ENCODE assay signal across 8 mouse cellular contexts in the genomic region with DNA sequence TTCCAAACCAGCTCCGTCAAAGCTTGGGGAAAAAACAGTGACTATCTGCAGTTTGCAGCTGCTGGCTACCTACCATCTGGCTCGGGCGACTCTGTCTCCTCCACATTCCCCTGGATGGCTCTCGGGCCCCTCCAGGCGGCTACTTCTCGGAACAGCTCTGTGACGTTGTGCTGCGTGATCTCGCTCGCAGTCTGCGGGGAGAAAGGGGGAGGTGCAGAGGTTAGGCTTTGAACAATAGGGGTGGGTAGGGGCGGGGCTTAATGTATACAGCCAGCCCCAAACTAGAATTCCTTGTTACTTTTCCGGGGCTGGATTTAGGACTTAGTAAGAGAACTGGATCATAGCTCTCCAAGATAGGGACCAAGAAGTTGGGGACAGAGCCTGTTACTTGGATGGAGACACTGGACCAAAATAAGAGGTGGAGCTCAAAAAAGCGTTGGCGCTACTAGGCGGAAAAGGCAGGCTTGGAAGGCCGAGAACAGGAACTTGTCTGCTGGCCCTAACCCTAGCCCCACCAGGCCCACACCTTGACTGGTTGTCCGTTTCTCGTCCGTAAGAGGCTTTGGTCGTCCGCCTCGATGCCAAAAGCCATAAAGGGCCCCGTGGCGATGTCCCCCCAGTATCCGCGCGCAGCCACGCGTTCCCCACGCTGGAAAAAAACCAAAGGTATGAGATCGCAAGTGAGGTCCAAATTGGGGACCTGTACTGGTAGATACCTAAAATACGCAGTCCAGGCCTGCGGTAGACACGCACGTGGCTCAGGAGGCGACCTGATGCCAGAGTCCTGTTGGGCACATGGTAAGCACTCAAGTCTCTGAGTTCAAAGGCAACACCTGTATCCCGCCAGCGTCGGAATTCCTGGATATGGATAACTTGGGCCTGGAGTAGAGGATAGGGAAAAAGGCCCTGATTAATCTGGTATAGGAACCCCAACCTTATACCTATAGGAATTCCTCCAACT. TPM values are rescaled to one million over a fixed set of nuclear protein-coding genes. Genes with fewer than 3 reads are reported as not detected.
DNase-seq lines count a peak whose midpoint lies in the region; ATAC-seq and TF ChIP-seq lines count a peak whose summit lies in the region.

No protein-coding gene starts in this region.

- H3K9ac ChIP-seq in heart, embryonic 12.5 days: peak overlapping the region; percentile 62
- peak overlapping the region; percentile 69 for H3K9ac ChIP-seq in kidney, embryonic 16.5 days (replicated peaks; ENCODE audit: low read length)
- H3K9ac ChIP-seq in liver, embryonic 15.5 days: peak overlapping the region; percentile 27; the same call in 1 of the 2 replicates
- peak overlapping the region; percentile 46 for H3K9ac ChIP-seq in neural tube, embryonic 11.5 days (ENCODE audit: low read length)

- TF ChIP-seq CTCF in brain, embryonic 14.5 days (IDR thresholded peaks at IDR 0.05; ENCODE audit: borderline replicate concordance, extremely low read depth, insufficient read depth, insufficient read length): peak; percentile 83
- peak; percentile 43; the same call in 1 of the 2 replicates for TF ChIP-seq CTCF in testis, adult 2 months (IDR thresholded peaks at IDR 0.05; ENCODE audit: control insufficient read depth, insufficient read depth, insufficient replicate concordance, low read depth, low read length)

- no peaks in the 10 kb centered on the region for H3K9me3 ChIP-seq in erythroblast, embryonic 14.5 days (ENCODE audit: control insufficient read depth, low read length)
- H3K9me3 ChIP-seq in heart, embryonic 12.5 days (replicated peaks): no peaks in the 10 kb centered on the region
- no peaks in the 10 kb centered on the region for H3K9me3 ChIP-seq in kidney, embryonic 16.5 days (ENCODE audit: low read length)
- H3K9me3 ChIP-seq in liver, embryonic 15.5 days (replicated peaks): no peaks in the 10 kb centered on the region
- H3K9me3 ChIP-seq in neural tube, embryonic 11.5 days (ENCODE audit: control insufficient read depth, low read length): no peaks in the 10 kb centered on the region

- peak; percentile 86 for ATAC-seq in heart, embryonic 12.5 days (ENCODE audit: insufficient number of reproducible peaks, low FRiP score)
- ATAC-seq in kidney, embryonic 16.5 days (ENCODE audit: low FRiP score, low TSS enrichment): peak; percentile 92
- ATAC-seq in liver, embryonic 15.5 days (ENCODE audit: insufficient read depth): peak; percentile 83
- ATAC-seq in neural tube, embryonic 11.5 days (ENCODE audit: insufficient read depth, low FRiP score, low TSS enrichment): peak; percentile 90

- peaks cover 23% of the 10 kb centered on the region for H3K4me1 ChIP-seq in erythroblast, embryonic 14.5 days (ENCODE audit: control insufficient read depth)
- peaks cover 26% of the 10 kb centered on the region for H3K4me1 ChIP-seq in heart, embryonic 12.5 days (replicated peaks)
- peaks cover 7% of the 10 kb centered on the region for H3K4me1 ChIP-seq in kidney, embryonic 16.5 days (ENCODE audit: insufficient read depth, low read length)
- H3K4me1 ChIP-seq in liver, embryonic 15.5 days (replicated peaks): peaks cover 18% of the 10 kb centered on the region
- H3K4me1 ChIP-seq in neural tube, embryonic 11.5 days (ENCODE audit: control insufficient read depth, insufficient read depth, low read length): no peaks in the 10 kb centered on the region
- H3K4me1 ChIP-seq in testis, adult 2 months (ENCODE audit: control insufficient read depth, insufficient read depth, low read length): peaks cover 20% of the 10 kb centered on the region

- peak overlapping the region; percentile 69 for H3K4me2 ChIP-seq in heart, embryonic 12.5 days
- peak overlapping the region; percentile 62 for H3K4me2 ChIP-seq in kidney, embryonic 16.5 days (replicated peaks; ENCODE audit: low read depth, low read length)
- peak overlapping the region; percentile 63 for H3K4me2 ChIP-seq in liver, embryonic 15.5 days
- H3K4me2 ChIP-seq in neural tube, embryonic 11.5 days (ENCODE audit: low read depth): peak overlapping the region; percentile 32

- no peak for TF ChIP-seq POLR2A in brain, embryonic 14.5 days (IDR thresholded peaks at IDR 0.05; ENCODE audit: borderline replicate concordance, extremely low read depth, insufficient read depth, insufficient read length, poor library complexity, severe bottlenecking)
- peak; percentile 59; the same call in 1 of the 2 replicates for TF ChIP-seq POLR2A in testis, adult 2 months (IDR thresholded peaks at IDR 0.05; ENCODE audit: control insufficient read depth, low read depth, low read length)

- DNase-seq in CD4-positive, CD25-positive, alpha-beta regulatory T cell, adult 2 months (ENCODE audit: low read depth, low spot score): peak; percentile 91
- DNase-seq in brain, embryonic 14.5 days (ENCODE audit: low read depth): peak; percentile 95
- peak; percentile 92 for DNase-seq in neural tube, embryonic 11.5 days (ENCODE audit: low spot score)

- H3K4me3 ChIP-seq in erythroblast, embryonic 14.5 days (replicated peaks): peak overlapping the region; percentile 44
- peak overlapping the region; percentile 38 for H3K4me3 ChIP-seq in heart, embryonic 12.5 days
- peak overlapping the region; percentile 45 for H3K4me3 ChIP-seq in kidney, embryonic 16.5 days (ENCODE audit: low read length)
- H3K4me3 ChIP-seq in liver, embryonic 15.5 days (replicated peaks): peak overlapping the region; percentile 36
- peak overlapping the region; percentile 20; the same call in 1 of the 2 replicates for H3K4me3 ChIP-seq in neural tube, embryonic 11.5 days (ENCODE audit: low read depth, low read length)
- H3K4me3 ChIP-seq in testis, adult 2 months (ENCODE audit: control insufficient read depth, low read depth, low read length): peak overlapping the region; percentile 87

- 21% methylated on average over 40 of the region's 40 CpGs for WGBS in heart, embryonic 12.5 days
- WGBS in kidney, embryonic 16.5 days: 24% methylated on average over 40 of the region's 40 CpGs
- WGBS in liver, embryonic 15.5 days (ENCODE audit: insufficient replicate concordance): 20% methylated on average over 40 of the region's 40 CpGs
- 23% methylated on average over 40 of the region's 40 CpGs for WGBS in neural tube, embryonic 11.5 days

- peaks cover 17% of the 10 kb centered on the region for H3K27me3 ChIP-seq in erythroblast, embryonic 14.5 days (ENCODE audit: control insufficient read depth)
- H3K27me3 ChIP-seq in heart, embryonic 12.5 days (replicated peaks): peaks cover 30% of the 10 kb centered on the region
- peaks cover 2% of the 10 kb centered on the region; the same call in 1 of the 2 replicates for H3K27me3 ChIP-seq in kidney, embryonic 16.5 days (ENCODE audit: insufficient read depth, low read length)
- H3K27me3 ChIP-seq in liver, embryonic 15.5 days: peaks cover 25% of the 10 kb centered on the region
- 0 out of 2 replicates have a peak, but pooled peaks cover 3% of the 10 kb centered on the region for H3K27me3 ChIP-seq in neural tube, embryonic 11.5 days (ENCODE audit: control insufficient read depth, insufficient read depth, low read length)
- no peaks in the 10 kb centered on the region for H3K27me3 ChIP-seq in testis, adult 2 months (ENCODE audit: control insufficient read depth, insufficient read depth, low read length)

- no peak overlapping the region for H3K27ac ChIP-seq in heart, embryonic 12.5 days (ENCODE audit: poor library complexity, severe bottlenecking)
- peak overlapping the region; percentile 55 for H3K27ac ChIP-seq in kidney, embryonic 16.5 days (ENCODE audit: low read length)
- no peak overlapping the region for H3K27ac ChIP-seq in liver, embryonic 15.5 days (replicated peaks)
- H3K27ac ChIP-seq in neural tube, embryonic 11.5 days (ENCODE audit: low read depth, low read length): no peak overlapping the region
- H3K27ac ChIP-seq in testis, adult 2 months (ENCODE audit: control insufficient read depth, insufficient read depth, low read depth, low read length): peak overlapping the region; percentile 59

- no peaks in the 10 kb centered on the region for H3K36me3 ChIP-seq in erythroblast, embryonic 14.5 days (ENCODE audit: control insufficient read depth)
- no peaks in the 10 kb centered on the region for H3K36me3 ChIP-seq in heart, embryonic 12.5 days
- no peaks in the 10 kb centered on the region for H3K36me3 ChIP-seq in kidney, embryonic 16.5 days (ENCODE audit: insufficient read depth, low read length)
- no peaks in the 10 kb centered on the region for H3K36me3 ChIP-seq in liver, embryonic 15.5 days (replicated peaks)
- H3K36me3 ChIP-seq in neural tube, embryonic 11.5 days (ENCODE audit: control insufficient read depth, insufficient read depth, low read length): no peaks in the 10 kb centered on the region
- H3K36me3 ChIP-seq in testis, adult 2 months (ENCODE audit: control insufficient read depth, insufficient read depth, low read length): no peaks in the 10 kb centered on the region

RNA-seq across cellular contexts. Expression of a gene that starts 2.6 kb away (rescaled TPM):
- 4.2 and 4.3 TPM in 2 replicates for polyA plus RNA-seq in brain, embryonic 14.5 days (2012; rRNA removed)
- not detected in 2 replicates for polyA plus RNA-seq in erythroblast, embryonic 14.5 days (2012)
- polyA plus RNA-seq in heart, embryonic 12.5 days (2016; fragmentation: Nextera tagmentation; extraction: Ambion mirVana): 1,739 and 1,749 TPM in 2 replicates
- 5.8 and 6.1 TPM in 2 replicates for polyA plus RNA-seq in kidney, embryonic 16.5 days (2015; fragmentation: Nextera tagmentation; extraction: Ambion mirVana)
- 0.39 and 1.3 TPM in 2 replicates for polyA plus RNA-seq in liver, embryonic 15.5 days (2015; fragmentation: Nextera tagmentation; extraction: Ambion mirVana)
- polyA plus RNA-seq in neural tube, embryonic 11.5 days (2014; fragmentation: Nextera tagmentation; extraction: Ambion mirVana): 2.1 and 3.5 TPM in 2 replicates
- 59.3 TPM in 2 replicates for polyA plus RNA-seq in testis, adult 2 months (2012; rRNA removed)

RNA-seq across cellular contexts. Expression of a gene that starts 5.6 kb away (rescaled TPM):
- polyA plus RNA-seq in brain, embryonic 14.5 days (2012; rRNA removed): 5.9 and 6.4 TPM in 2 replicates
- 0.02 TPM in 2 replicates for polyA plus RNA-seq in erythroblast, embryonic 14.5 days (2012)
- 0.54 and 0.83 TPM in 2 replicates for polyA plus RNA-seq in heart, embryonic 12.5 days (2016; fragmentation: Nextera tagmentation; extraction: Ambion mirVana)
- polyA plus RNA-seq in kidney, embryonic 16.5 days (2015; fragmentation: Nextera tagmentation; extraction: Ambion mirVana): 3.3 and 3.5 TPM in 2 replicates
- polyA plus RNA-seq in liver, embryonic 15.5 days (2015; fragmentation: Nextera tagmentation; extraction: Ambion mirVana): 0.07 and 0.26 TPM in 2 replicates
- polyA plus RNA-seq in neural tube, embryonic 11.5 days (2014; fragmentation: Nextera tagmentation; extraction: Ambion mirVana): 0.93 and 0.95 TPM in 2 replicates
- 132 and 148 TPM in 2 replicates for polyA plus RNA-seq in testis, adult 2 months (2012; rRNA removed)

RNA-seq across cellular contexts. Expression of a gene that starts 10.4 kb away (rescaled TPM):
- polyA plus RNA-seq in brain, embryonic 14.5 days (2012; rRNA removed): 3.3 and 3.9 TPM in 2 replicates
- polyA plus RNA-seq in erythroblast, embryonic 14.5 days (2012): 0.28 TPM in 1 of 2 replicates, not detected in the other
- polyA plus RNA-seq in heart, embryonic 12.5 days (2016; fragmentation: Nextera tagmentation; extraction: Ambion mirVana): 543 and 550 TPM in 2 replicates
- 20.9 and 21.6 TPM in 2 replicates for polyA plus RNA-seq in kidney, embryonic 16.5 days (2015; fragmentation: Nextera tagmentation; extraction: Ambion mirVana)
- 11.7 and 16.9 TPM in 2 replicates for polyA plus RNA-seq in liver, embryonic 15.5 days (2015; fragmentation: Nextera tagmentation; extraction: Ambion mirVana)
- 72.7 and 93.7 TPM in 2 replicates for polyA plus RNA-seq in neural tube, embryonic 11.5 days (2014; fragmentation: Nextera tagmentation; extraction: Ambion mirVana)
- 0.62 and 0.77 TPM in 2 replicates for polyA plus RNA-seq in testis, adult 2 months (2012; rRNA removed)

RNA-seq across cellular contexts. Expression of a gene that starts 20.7 kb away (rescaled TPM):
- polyA plus RNA-seq in brain, embryonic 14.5 days (2012; rRNA removed): 103 and 105 TPM in 2 replicates
- 0.38 and 0.50 TPM in 2 replicates for polyA plus RNA-seq in erythroblast, embryonic 14.5 days (2012)
- polyA plus RNA-seq in heart, embryonic 12.5 days (2016; fragmentation: Nextera tagmentation; extraction: Ambion mirVana): 1.4 and 1.6 TPM in 2 replicates
- 5.3 and 6.6 TPM in 2 replicates for polyA plus RNA-seq in kidney, embryonic 16.5 days (2015; fragmentation: Nextera tagmentation; extraction: Ambion mirVana)
- polyA plus RNA-seq in liver, embryonic 15.5 days (2015; fragmentation: Nextera tagmentation; extraction: Ambion mirVana): 0.35 and 0.77 TPM in 2 replicates
- polyA plus RNA-seq in neural tube, embryonic 11.5 days (2014; fragmentation: Nextera tagmentation; extraction: Ambion mirVana): 9.0 and 10.8 TPM in 2 replicates
- polyA plus RNA-seq in testis, adult 2 months (2012; rRNA removed): 4.5 TPM in 2 replicates

RNA-seq across cellular contexts. Expression of a gene that starts 25.1 kb away (rescaled TPM):
- 61.5 and 104 TPM in 2 replicates for polyA plus RNA-seq in brain, embryonic 14.5 days (2012; rRNA removed)
- polyA plus RNA-seq in erythroblast, embryonic 14.5 days (2012): 10.8 and 16.5 TPM in 2 replicates
- polyA plus RNA-seq in heart, embryonic 12.5 days (2016; fragmentation: Nextera tagmentation; extraction: Ambion mirVana): 50.2 and 53.9 TPM in 2 replicates
- 22.1 and 31.6 TPM in 2 replicates for polyA plus RNA-seq in kidney, embryonic 16.5 days (2015; fragmentation: Nextera tagmentation; extraction: Ambion mirVana)
- polyA plus RNA-seq in liver, embryonic 15.5 days (2015; fragmentation: Nextera tagmentation; extraction: Ambion mirVana): 17.4 and 20.9 TPM in 2 replicates
- 41.1 and 43.3 TPM in 2 replicates for polyA plus RNA-seq in neural tube, embryonic 11.5 days (2014; fragmentation: Nextera tagmentation; extraction: Ambion mirVana)
- polyA plus RNA-seq in testis, adult 2 months (2012; rRNA removed): 48.5 and 51.6 TPM in 2 replicates

Comparison
In these comparisons a context has a peak if more than half of its experiments do, and no peak if none do; other contexts are left out.
1. H3K4me3 ChIP-seq: peak in every context shown above with its lines; median percentile 87 in testis, adult 2 months; 45 in kidney, embryonic 16.5 days; 44 in erythroblast, embryonic 14.5 days; 38 in heart, embryonic 12.5 days; 36 in liver, embryonic 15.5 days; 20 in neural tube, embryonic 11.5 days.
2. H3K27ac ChIP-seq: peak in kidney, embryonic 16.5 days (single experiment) and testis, adult 2 months (single experiment); none in heart, embryonic 12.5 days (single experiment), liver, embryonic 15.5 days (single experiment) and neural tube, embryonic 11.5 days (single experiment).
3. RNA of a gene that starts 2.6 kb away (polyA plus RNA-seq): 1,739 to 1,749 TPM in heart, embryonic 12.5 days; 59.3 TPM in testis, adult 2 months, 5.8 to 6.1 TPM in kidney, embryonic 16.5 days, 4.2 to 4.3 TPM in brain, embryonic 14.5 days, 2.1 to 3.5 TPM in neural tube, embryonic 11.5 days, 0.39 to 1.3 TPM in liver, embryonic 15.5 days and not detected in erythroblast, embryonic 14.5 days; every median in the first group is over 10 times any median in the second.
4. RNA of a gene that starts 5.6 kb away (polyA plus RNA-seq): 132 to 148 TPM in testis, adult 2 months; 5.9 to 6.4 TPM in brain, embryonic 14.5 days, 3.3 to 3.5 TPM in kidney, embryonic 16.5 days, 0.93 to 0.95 TPM in neural tube, embryonic 11.5 days, 0.54 to 0.83 TPM in heart, embryonic 12.5 days, 0.07 to 0.26 TPM in liver, embryonic 15.5 days and 0.02 TPM in erythroblast, embryonic 14.5 days; every median in the first group is over 10 times any median in the second.
5. Peak in every context shown above with its lines, with median percentiles within 50 percentile points of each other: DNase-seq, ATAC-seq, H3K4me2 ChIP-seq and H3K9ac ChIP-seq.